ENCODE assay signal across 8 mouse cellular contexts in the genomic region with DNA sequence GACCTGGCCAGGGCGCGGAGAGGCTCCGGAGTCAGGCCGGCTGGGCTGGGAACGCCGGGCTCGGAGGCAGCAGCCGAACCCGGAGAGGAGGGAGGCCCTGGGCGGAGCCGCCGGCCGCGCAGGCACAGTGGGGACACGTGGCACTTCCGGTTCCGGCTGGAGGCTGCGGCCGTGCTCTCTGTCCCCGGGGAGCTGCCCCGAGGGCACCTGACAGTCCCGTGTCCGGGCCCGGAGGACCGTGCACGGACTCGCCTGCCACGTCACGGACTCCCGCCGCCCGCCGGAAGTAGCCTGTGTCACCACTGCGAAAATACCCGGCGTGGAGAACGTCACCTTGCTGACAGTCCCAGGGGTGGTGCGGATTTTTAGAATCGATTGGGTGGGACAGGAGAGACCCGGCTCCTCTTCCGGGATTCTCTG. TPM values are rescaled to one million over a fixed set of nuclear protein-coding genes. Genes with fewer than 3 reads are reported as not detected.
DNase-seq lines count a peak whose midpoint lies in the region; ATAC-seq lines count a peak whose summit lies in the region.

No protein-coding gene starts in this region.

- H3K36me3 ChIP-seq in hindbrain, embryonic 14.5 days (replicated peaks; ENCODE audit: control insufficient read depth, insufficient read depth), result no peaks in the 10 kb centered on the region

- H3K27ac ChIP-seq in hindbrain, embryonic 14.5 days, result peak overlapping the region; percentile 77

- no peaks in the 10 kb centered on the region for H3K9me3 ChIP-seq in hindbrain, embryonic 14.5 days (ENCODE audit: control insufficient read depth, low read length)

- H3K4me2 ChIP-seq in hindbrain, embryonic 14.5 days (replicated peaks), result peak overlapping the region; percentile 93

- DNase-seq in T-cell, adult 2 months (ENCODE audit: low spot score), result peak; percentile 86
- DNase-seq in cerebellum, postnatal 25 days, result peak; percentile 92 to 95
- peak; percentile 72 to 85 for DNase-seq in frontal cortex, postnatal 25 days (ENCODE audit: low spot score in 2 of 2)
- peak; percentile 87 for DNase-seq in hindbrain, embryonic 14.5 days (ENCODE audit: low spot score)
- peak; percentile 92 for DNase-seq in layer of hippocampus, postnatal 36 days
- peak; percentile 94 for DNase-seq in lung, postnatal 25 days (ENCODE audit: low spot score)
- peak; percentile 79 for DNase-seq in retina, adult 2 months (ENCODE audit: low read depth, low spot score)
- DNase-seq in thymus, postnatal 25 days, result peak; percentile 85

- peaks cover 16% of the 10 kb centered on the region for H3K4me1 ChIP-seq in hindbrain, embryonic 14.5 days (replicated peaks; ENCODE audit: control insufficient read depth, insufficient read depth, low read length)

- ATAC-seq in hindbrain, embryonic 14.5 days (ENCODE audit: low FRiP score), result peak; percentile 96

- H3K27me3 ChIP-seq in hindbrain, embryonic 14.5 days (ENCODE audit: control insufficient read depth, insufficient read depth, low read length), result peaks cover under 1% of the 10 kb centered on the region; the same call in 1 of the 2 replicates

- H3K4me3 ChIP-seq in hindbrain, embryonic 14.5 days (replicated peaks; ENCODE audit: low read length), result peak overlapping the region; percentile 99

- peak overlapping the region; percentile 89 for H3K9ac ChIP-seq in hindbrain, embryonic 14.5 days

- under 1% methylated on average over 41 of the region's 41 CpGs for WGBS in hindbrain, embryonic 14.5 days

RNA-seq across cellular contexts. Expression of gene Sec24a, which starts 7.1 kb away (rescaled TPM):
- 17.4 and 17.7 TPM in 2 replicates for polyA plus RNA-seq in hindbrain, embryonic 14.5 days (2014; fragmentation: Nextera tagmentation; extraction: Ambion mirVana)
- 10 to 100 TPM; 18.4 to 23.0 TPM for total RNA-seq in layer of hippocampus, postnatal 36 days (2021)

RNA-seq across cellular contexts. Expression of gene Sar1b, which starts 7.1 kb away (rescaled TPM):
- polyA plus RNA-seq in hindbrain, embryonic 14.5 days (2014; fragmentation: Nextera tagmentation; extraction: Ambion mirVana), result 225 TPM in 2 replicates
- total RNA-seq in layer of hippocampus, postnatal 36 days (2021), result 10 to 100 TPM; 65.6 to 77.6 TPM

Comparison
In these comparisons a context has a peak if more than half of its experiments do, and no peak if none do; other contexts are left out.
1. Peak in every context shown above with its lines: DNase-seq, ATAC-seq, H3K4me3 ChIP-seq and H3K27ac ChIP-seq.